Mouse (Mus musculus): ENCODE results near the gene Zg16. TPM values are rescaled to one million over a fixed set of nuclear protein-coding genes. Genes with fewer than 3 reads are reported as not detected.
"Not testable (repeated sequence)": the region's sequence is repeated elsewhere in the genome, so short reads cannot be mapped to it uniquely, and the experiment has no call there.

Zg16 gene
- polyA plus RNA-seq (2016; fragmentation: Nextera tagmentation; extraction: Ambion mirVana), result not detected in 2 replicates

DNA sequence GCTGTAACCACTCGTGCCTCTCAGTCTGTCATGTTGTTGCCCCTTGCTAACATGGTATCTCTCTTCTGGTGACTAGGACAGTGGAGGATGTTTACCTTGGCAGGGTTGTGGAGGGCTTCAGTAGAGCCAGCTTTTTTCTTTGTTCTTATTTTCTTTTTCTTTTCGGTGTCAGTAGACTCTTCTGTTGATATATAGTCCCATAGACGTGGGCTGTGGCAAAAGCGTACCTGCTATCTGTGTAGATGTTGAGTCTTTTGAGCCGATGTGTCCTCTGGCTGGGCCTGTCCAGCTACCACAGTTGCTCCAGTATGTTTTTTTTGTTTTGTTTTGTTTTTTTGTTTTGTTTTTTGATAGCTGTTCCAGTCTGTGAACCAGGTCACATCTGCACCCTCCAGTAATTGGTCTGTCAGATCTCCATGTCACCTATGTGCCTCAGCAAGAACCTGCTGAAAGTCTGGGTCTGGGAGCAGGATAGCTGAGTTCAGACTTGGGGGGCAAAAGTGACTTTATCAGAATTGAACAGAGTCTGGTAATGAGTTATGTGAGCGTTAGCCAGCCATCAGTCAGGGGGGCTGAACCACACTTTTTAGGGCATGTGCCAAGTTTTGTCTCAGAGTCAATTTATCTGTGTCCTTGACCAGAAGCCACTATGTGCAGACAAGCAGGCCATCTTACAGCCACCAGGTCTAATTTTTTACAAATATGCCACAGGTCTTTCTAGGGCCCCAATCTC, at the start of gene Zg16:
TSS of gene Zg16 (minus strand) at position 51 of the 733 bp plus-strand sequence.
- not testable (repeated sequence) for H3K36me3 ChIP-seq; H3K4me3 ChIP-seq; DNase-seq (ENCODE audit: low spot score); H3K27ac ChIP-seq; H3K9me3 ChIP-seq; H3K27me3 ChIP-seq (ENCODE audit: insufficient read depth, poor library complexity, severe bottlenecking)
- H3K4me1 ChIP-seq, result peaks cover 30% of the 10 kb centered on the region
- 70% methylated on average over 6 of the region's 6 CpGs for WGBS

DNA sequence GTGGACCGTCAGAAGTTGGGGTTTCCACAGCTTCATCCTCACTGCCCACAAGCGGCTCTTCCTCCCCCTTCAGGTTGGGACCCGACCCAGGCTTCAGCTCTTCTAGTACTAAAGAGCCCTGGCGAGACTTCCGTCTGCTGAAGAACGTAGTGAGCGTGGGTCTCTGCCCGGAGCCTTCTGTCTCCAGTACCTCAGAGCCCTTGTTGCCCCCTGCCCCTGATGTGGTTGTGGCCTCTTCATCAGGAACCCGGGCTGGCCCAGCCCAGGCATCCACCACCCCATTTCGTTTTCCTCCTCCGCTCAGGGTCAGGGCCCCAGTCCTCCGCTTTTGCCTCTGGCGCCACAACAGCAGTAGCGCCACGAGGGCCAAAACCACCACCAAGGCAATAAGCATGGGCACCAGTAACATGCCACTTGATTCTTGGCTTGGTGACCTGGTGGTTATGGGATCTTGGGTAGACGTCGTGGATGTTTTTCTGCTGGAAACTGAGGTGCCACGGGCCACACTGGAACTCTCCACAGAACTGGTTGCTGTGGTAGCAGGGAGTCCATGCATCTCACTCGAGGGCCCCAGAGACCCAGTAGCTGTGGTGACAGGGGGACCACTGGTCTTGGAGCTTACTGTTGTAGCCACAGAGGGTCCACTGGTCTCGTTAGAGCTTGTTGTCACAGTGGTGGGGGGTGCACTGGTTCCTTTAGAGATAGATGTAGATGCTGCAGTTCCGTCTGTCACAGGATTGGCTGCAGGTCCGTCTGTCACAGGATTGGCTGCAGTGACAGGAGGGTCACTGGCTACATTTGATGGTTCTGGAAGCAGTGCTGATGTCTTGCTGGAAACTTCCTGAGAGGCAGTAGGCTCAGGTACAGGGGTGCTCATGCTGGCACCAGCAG, 49.3 kb upstream of the Zg16 start:
- H3K4me3 ChIP-seq, result no peak overlapping the region

DNA sequence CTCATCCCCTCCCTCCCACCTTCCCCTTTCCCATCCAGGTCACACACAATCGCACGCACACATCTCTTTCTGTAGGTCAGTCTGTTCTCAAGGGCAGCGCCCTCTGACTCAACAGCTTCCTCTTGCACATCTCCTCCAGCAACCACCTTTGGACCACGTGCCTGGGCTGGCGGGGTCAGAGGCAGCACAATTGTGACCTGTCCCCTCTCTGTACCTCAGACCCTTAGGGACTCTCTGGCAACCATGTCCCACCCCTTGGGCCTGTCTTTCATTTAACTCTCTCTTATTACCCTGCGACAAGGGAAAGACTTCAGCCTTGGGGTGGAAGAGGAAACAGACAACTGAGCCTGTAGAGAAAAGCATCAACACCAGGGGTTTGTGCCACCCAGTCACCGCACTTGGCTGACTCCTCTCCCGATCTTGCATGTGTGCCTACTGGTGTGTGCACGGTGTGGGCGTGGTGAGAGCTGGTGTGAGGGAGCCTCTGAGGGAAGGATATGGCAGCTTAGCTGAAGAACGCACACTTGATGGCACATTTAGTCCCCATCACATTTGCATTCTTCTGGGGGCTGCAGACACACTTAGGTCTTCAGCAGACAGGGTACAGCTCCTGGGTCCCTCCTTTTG, 47.8 kb upstream of the Zg16 start:
- no peak for DNase-seq (ENCODE audit: low spot score)
- Histone ChIP-seq H3K36me3 (no peaks in the 10 kb centered on the region), H3K27me3 (ENCODE audit: insufficient read depth, poor library complexity, severe bottlenecking) (0 out of 2 replicates have a peak, but pooled peaks cover 10% of the 10 kb centered on the region), H3K4me1 (no peaks in the 10 kb centered on the region), H3K27ac (no peak overlapping the region), H3K4me3 (no peak overlapping the region), H3K9me3 (no peaks in the 10 kb centered on the region)
- WGBS, result 76% methylated on average over 11 of the region's 11 CpGs

More for the DNA sequence above, 49.3 kb upstream of the Zg16 start:
- DNase-seq (ENCODE audit: low spot score), result no peak
- 82% methylated on average over 22 of the region's 22 CpGs for WGBS
- no peaks in the 10 kb centered on the region for H3K4me1 ChIP-seq
- 0 out of 2 replicates have a peak, but pooled peaks cover 10% of the 10 kb centered on the region for H3K27me3 ChIP-seq (ENCODE audit: insufficient read depth, poor library complexity, severe bottlenecking)
- H3K36me3 ChIP-seq, result no peaks in the 10 kb centered on the region
- H3K27ac ChIP-seq, result no peak overlapping the region
- no peaks in the 10 kb centered on the region for H3K9me3 ChIP-seq

DNA sequence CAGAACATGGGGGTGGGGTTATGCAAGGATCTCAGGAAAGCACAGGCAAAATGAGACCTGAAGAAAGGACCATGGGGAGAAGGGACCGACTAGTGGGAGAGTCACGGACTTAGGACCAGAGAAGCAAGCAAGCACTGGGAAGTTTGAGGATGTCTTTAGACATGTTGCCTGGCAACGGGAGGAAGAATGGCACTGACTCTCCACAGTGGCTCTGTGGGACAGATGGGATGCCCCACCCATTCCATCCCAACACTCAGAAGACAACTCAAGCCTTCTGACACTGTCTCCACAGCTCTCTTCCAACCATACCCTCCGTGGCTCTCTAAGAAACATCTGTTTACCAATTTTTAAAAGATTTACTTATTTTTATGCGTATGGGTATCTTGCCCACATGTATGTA, 46.0 kb upstream of the Zg16 start:
- no peak for DNase-seq (ENCODE audit: low spot score)
- H3K27ac ChIP-seq, result no peak overlapping the region
- H3K4me3 ChIP-seq, result no peak overlapping the region
- no peaks in the 10 kb centered on the region for H3K9me3 ChIP-seq
- H3K36me3 ChIP-seq, result no peaks in the 10 kb centered on the region
- H3K27me3 ChIP-seq (ENCODE audit: insufficient read depth, poor library complexity, severe bottlenecking), result 0 out of 2 replicates have a peak, but pooled peaks cover 10% of the 10 kb centered on the region
- no peaks in the 10 kb centered on the region for H3K4me1 ChIP-seq
- WGBS, result 73% methylated on average over 5 of the region's 5 CpGs

DNA sequence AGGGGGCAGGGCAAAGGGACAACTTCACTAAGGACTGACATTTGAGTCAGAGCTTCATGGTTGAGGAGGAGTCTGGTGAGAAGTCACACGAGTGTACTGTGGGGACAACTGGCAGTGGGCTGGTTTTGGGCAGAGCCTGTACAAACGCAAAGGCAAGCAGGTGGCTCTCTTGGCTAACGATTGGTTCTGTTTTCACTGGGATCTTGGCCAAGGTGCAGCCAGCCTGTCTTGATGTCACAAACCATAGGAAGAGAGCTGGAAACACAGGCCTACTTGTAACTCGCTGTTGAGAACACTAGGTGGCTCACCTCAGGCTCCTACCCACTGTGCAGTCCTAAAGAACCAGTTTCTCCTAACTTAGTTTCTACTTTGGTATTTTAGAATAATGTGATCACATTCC, 42.5 kb upstream of the Zg16 start:
- 14% methylated on average over 4 of the region's 4 CpGs for WGBS
- Histone ChIP-seq H3K4me1 (no peaks in the 10 kb centered on the region), H3K27me3 (ENCODE audit: insufficient read depth, poor library complexity, severe bottlenecking) (no peaks in the 10 kb centered on the region), H3K9me3 (0 out of 2 replicates have a peak, but pooled peaks cover under 1% of the 10 kb centered on the region), H3K4me3 (no peak overlapping the region), H3K36me3 (no peaks in the 10 kb centered on the region), H3K27ac (no peak overlapping the region)
- DNase-seq (ENCODE audit: low spot score), result no peak

DNA sequence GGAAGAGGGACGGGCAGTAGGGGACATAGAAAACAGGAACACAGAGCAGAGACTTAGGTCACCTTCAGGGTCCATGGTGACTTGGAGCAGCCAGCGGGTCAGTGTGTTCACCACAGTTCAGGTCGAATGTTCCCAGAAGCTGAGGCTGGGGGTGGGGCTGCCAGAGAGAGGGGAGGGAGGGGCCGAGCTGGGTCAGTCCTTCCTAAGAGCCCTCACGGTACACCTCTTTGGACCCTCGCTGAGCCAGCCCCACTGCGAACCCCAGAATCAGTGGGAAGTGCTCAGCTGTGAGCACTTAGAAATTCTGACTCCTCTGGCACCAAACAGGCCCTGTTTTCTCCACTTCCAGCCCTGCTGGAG, 34.8 kb upstream of the Zg16 start, which contains the start of gene Qprt:
TSS of gene Qprt (minus strand) at position 316 of the 360 bp plus-strand sequence.
- Histone ChIP-seq H3K27ac (peak within 1 kb of the TSS; percentile 83), H3K9me3 (0 out of 2 replicates have a peak, but pooled peaks cover 3% of the 10 kb centered on the region), H3K4me3 (peak within 1 kb of the TSS; percentile 49), H3K27me3 (ENCODE audit: insufficient read depth, poor library complexity, severe bottlenecking) (peaks cover 35% of the 10 kb centered on the region), H3K36me3 (no peaks in the 10 kb centered on the region), H3K4me1 (peaks cover 24% of the 10 kb centered on the region)
- 6% methylated on average over 7 of the region's 7 CpGs for WGBS
- no peak for DNase-seq (ENCODE audit: low spot score)

DNA sequence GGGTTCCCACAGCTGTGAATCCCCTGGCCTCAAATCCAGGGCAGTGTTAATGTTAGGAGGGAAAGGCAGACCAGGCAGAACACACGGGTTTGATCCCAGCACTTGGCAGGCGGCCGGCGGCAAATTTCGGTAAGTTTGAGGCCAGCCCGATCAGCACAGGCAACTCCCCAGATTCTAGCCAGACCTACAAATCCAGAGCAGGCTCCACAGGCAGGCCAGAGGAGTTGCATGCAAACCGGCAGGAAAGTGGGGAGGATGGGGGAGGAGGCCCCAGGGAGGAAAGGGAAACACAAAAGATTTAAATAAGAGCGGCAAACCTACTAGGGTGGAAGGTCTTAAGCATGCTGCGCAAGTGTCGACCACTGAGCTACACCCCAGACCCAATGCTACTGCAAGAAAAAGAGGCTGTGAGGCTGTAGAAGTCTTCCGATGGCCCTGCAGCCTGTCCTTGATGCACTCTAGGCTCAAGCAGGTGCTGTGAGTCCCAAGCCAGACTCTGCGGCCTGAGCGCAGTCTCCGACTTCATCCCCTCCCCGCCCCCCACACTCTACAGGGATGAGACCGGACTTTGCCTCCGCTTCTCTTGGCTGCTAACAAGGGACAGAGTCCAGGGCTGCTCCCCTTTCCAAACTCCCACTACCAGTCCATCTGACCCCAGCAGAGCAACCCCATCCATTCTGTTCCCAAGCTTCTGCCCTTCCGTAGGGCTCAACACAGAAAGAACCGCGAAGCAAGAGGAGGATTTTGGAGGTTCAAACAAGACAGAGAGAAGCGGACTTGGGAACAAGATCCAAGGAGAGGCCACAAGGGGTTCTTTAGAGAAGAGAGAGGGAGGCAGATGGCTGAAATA, 34.2 kb upstream of the Zg16 start:
- 5% methylated on average over 21 of the region's 21 CpGs for WGBS
- Histone ChIP-seq H3K27me3 (ENCODE audit: insufficient read depth, poor library complexity, severe bottlenecking) (peaks cover 35% of the 10 kb centered on the region), H3K9me3 (0 out of 2 replicates have a peak, but pooled peaks cover 3% of the 10 kb centered on the region), H3K4me1 (peaks cover 24% of the 10 kb centered on the region), H3K36me3 (no peaks in the 10 kb centered on the region), H3K27ac (peak overlapping the region; percentile 83), H3K4me3 (peak overlapping the region; percentile 49)
- DNase-seq (ENCODE audit: low spot score), result no peak

DNA sequence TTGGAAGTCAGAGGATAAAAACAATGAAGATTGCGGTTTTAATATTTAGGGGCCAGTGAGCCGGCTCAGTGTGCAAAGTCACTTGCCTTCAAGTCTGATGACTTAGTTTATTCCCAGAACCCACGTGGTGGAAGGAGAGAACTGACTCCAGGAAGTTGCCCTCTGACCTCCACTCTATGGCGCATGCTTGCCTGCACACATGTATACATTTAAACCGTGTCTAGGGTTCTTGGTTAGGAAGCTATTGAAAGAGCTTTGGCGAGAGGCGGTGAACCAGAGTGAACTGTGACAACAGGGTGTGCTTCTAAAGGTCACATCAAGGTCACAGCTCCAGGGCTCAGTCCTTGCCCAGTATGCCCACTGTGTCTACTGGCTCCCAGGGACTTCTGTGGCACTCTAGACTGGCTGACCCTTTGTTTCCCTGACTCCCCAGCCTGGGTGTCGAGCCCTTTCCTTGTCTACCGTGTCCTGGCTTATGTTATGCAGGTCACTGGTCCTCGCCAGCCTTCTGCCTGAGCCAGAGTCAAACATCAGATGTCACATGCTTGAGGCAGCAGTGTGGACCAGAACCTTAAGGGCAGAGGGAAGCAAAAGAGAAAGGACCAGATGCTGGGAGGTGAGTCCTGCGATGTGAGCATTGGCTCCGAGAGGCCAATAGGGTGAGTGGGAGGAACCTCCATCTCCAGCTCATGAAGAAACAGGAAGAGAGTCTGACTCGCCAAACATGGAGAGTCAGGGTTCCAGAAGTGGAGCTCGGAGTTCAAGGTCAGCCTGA, 31.7 kb upstream of the Zg16 start:
- WGBS, result 60% methylated on average over 14 of the region's 14 CpGs
- Histone ChIP-seq H3K4me3 (no peak overlapping the region), H3K27me3 (ENCODE audit: insufficient read depth, poor library complexity, severe bottlenecking) (peaks cover 35% of the 10 kb centered on the region), H3K36me3 (no peaks in the 10 kb centered on the region), H3K9me3 (no peaks in the 10 kb centered on the region), H3K27ac (peak overlapping the region; percentile 65), H3K4me1 (peaks cover 24% of the 10 kb centered on the region)
- peak; percentile 63 for DNase-seq (ENCODE audit: low spot score)

DNA sequence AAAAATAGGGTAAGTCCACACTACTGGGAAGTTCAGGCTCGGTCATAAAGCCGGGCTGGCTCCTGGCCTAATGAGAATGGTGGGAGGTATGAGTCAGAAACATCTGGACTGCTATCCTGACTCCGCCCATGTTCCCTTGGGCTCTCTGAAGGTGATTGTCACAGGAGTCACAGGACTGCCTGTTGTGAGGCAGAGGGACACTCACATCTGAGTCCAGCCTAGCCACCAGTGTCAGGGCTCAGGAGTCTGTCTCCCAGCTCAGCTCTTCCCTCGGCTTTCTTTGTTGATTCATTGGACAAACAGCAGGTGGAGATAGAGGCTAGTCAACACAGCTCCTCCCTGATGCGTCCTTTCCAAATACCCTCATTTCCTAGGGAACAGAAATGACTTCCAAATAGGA, 30.8 kb upstream of the Zg16 start:
- Histone ChIP-seq H3K27me3 (ENCODE audit: insufficient read depth, poor library complexity, severe bottlenecking) (peaks cover 31% of the 10 kb centered on the region), H3K27ac (no peak overlapping the region), H3K36me3 (no peaks in the 10 kb centered on the region), H3K4me1 (peaks cover 27% of the 10 kb centered on the region), H3K9me3 (no peaks in the 10 kb centered on the region), H3K4me3 (no peak overlapping the region)
- peak; percentile 72 for DNase-seq (ENCODE audit: low spot score)
- 41% methylated on average over 5 of the region's 5 CpGs for WGBS

DNA sequence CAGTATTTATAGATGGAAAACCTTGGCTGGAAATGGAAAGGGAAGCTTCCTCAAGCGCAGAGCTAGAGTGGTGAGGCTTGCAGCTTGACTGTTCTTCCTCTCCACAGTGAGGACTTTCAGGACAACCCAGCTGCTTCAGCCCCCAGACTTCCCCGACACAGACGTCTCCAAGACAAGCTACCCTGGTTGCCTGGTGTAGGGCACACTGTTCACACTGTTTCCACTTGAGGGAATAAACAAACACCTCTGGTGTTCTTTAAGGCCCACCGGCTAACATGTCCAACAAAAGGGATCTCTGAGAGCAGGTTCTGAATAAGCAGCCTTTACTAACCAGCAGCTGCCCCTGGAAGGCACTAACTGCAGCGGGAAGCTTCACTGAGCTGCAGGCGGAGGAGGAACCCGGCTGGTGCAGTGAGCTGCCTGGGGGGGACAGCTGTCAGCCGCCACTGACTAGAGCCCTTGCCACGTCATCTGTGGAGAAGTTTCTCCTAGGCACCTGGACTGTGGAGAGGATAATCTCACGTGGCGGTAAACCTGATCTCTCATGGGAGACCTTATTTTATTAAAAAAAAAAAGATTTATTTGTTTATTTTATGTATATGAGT, 29.3 kb upstream of the Zg16 start:
- no peak overlapping the region for H3K4me3 ChIP-seq
- DNase-seq (ENCODE audit: low spot score), result no peak
- H3K27ac ChIP-seq, result no peak overlapping the region
- H3K4me1 ChIP-seq, result peaks cover 24% of the 10 kb centered on the region
- 63% methylated on average over 11 of the region's 11 CpGs for WGBS
- no peaks in the 10 kb centered on the region for H3K9me3 ChIP-seq
- H3K36me3 ChIP-seq, result no peaks in the 10 kb centered on the region
- peaks cover 27% of the 10 kb centered on the region for H3K27me3 ChIP-seq (ENCODE audit: insufficient read depth, poor library complexity, severe bottlenecking)

DNA sequence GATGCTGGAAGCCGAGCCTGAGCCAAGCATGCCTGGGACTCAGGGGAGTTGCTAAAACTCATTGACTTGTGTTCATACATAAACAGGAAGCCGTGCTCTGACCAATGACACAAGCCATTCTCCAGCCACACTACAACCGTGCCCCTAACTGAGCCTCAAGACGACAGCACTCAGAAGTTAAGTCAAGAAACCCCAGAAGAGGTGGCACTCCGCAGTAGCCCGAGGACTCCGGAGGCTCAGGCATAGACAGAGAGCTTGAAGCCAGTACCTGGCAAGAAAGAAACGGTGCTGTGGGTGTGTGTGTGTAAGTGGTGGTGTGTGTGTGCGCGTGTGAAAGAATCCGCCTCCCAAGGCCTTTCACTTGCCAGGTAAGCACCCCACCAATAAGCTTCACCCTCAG, 27.8 kb upstream of the Zg16 start:
- peak; percentile 66 for DNase-seq (ENCODE audit: low spot score)
- WGBS, result 68% methylated on average over 11 of the region's 11 CpGs
- H3K4me1 ChIP-seq, result peaks cover 21% of the 10 kb centered on the region
- no peaks in the 10 kb centered on the region for H3K36me3 ChIP-seq
- H3K9me3 ChIP-seq, result no peaks in the 10 kb centered on the region
- no peak overlapping the region for H3K27ac ChIP-seq
- H3K4me3 ChIP-seq, result no peak overlapping the region
- peaks cover 12% of the 10 kb centered on the region for H3K27me3 ChIP-seq (ENCODE audit: insufficient read depth, poor library complexity, severe bottlenecking)
